Mouse (Mus musculus): ENCODE data around the gene Csad.

- TF ChIP-seq CTCF (IDR thresholded peaks at IDR 0.05; ENCODE audit: low read depth) (no peak), EP300 (IDR thresholded peaks at IDR 0.05; ENCODE audit: low read depth) (no peak)
Observed at GRCm38 (mm10) chr15:102198841-102199240, 5.7 kb downstream of the Csad start.
